Mouse (Mus musculus): ENCODE measurements around the gene Rnf208. TPM values are rescaled to one million over a fixed set of nuclear protein-coding genes. Genes with fewer than 3 reads are reported as not detected.

Rnf208 gene
- polyA plus RNA-seq, 1 experiment from 2014 or later: 24.2 TPM

GRCm38 (mm10) chr2:25196172-25196954 is 45.7 kb upstream of the Rnf208 start, which contains the start of gene Tor4a:
TSS of gene Tor4a (minus strand) at chr2:25196886.
- H3K36me3 ChIP-seq (ENCODE audit: insufficient read depth, low read length): peaks cover 18% of the 10 kb centered on the region
- TF ChIP-seq CTCF (IDR thresholded peaks at IDR 0.05; ENCODE audit: low read depth): no peak; the same call in 1 of the 2 replicates
- peak within 1 kb of the TSS; percentile 91 for H3K27ac ChIP-seq
- peak within 1 kb of the TSS; percentile 37 for H3K4me3 ChIP-seq (replicated peaks; ENCODE audit: low read depth, low read length)
- H3K4me2 ChIP-seq (ENCODE audit: low read length): peak within 1 kb of the TSS; percentile 65
- ATAC-seq (replicated peaks; ENCODE audit: low FRiP score, low read depth) (peak; percentile 71), DNase-seq (ENCODE audit: low spot score) (peak; percentile 90)
- no peaks in the 10 kb centered on the region for H3K27me3 ChIP-seq (ENCODE audit: insufficient read depth, low read length)
- H3K9ac ChIP-seq (ENCODE audit: low read depth, low read length): peak within 1 kb of the TSS; percentile 50
- WGBS: 13% methylated on average over 8 of the region's 8 CpGs
- peaks cover 14% of the 10 kb centered on the region for H3K4me1 ChIP-seq (replicated peaks; ENCODE audit: insufficient read depth, low read length)
- H3K9me3 ChIP-seq (replicated peaks; ENCODE audit: low read length): no peaks in the 10 kb centered on the region

- ATAC-seq (replicated peaks; ENCODE audit: low FRiP score, low read depth): no peak
- Histone ChIP-seq H3K27ac (peak overlapping the region; percentile 91), H3K4me2 (ENCODE audit: low read length) (peak overlapping the region; percentile 65), H3K4me3 (replicated peaks; ENCODE audit: low read depth, low read length) (no peak overlapping the region), H3K4me1 (replicated peaks; ENCODE audit: insufficient read depth, low read length) (peaks cover 14% of the 10 kb centered on the region), H3K27me3 (ENCODE audit: insufficient read depth, low read length) (no peaks in the 10 kb centered on the region), H3K36me3 (ENCODE audit: insufficient read depth, low read length) (peaks cover 21% of the 10 kb centered on the region), H3K9me3 (replicated peaks; ENCODE audit: low read length) (no peaks in the 10 kb centered on the region), H3K9ac (ENCODE audit: low read depth, low read length) (0 out of 2 replicates have a peak overlapping the region, but pooled peaks have one; percentile 14)
- no peak for TF ChIP-seq CTCF (IDR thresholded peaks at IDR 0.05; ENCODE audit: low read depth)
- WGBS: 22% methylated on average over 2 of the region's 2 CpGs
- DNase-seq (ENCODE audit: low spot score): no peak
These were observed 44.9 kb upstream of the Rnf208 start for GRCm38 (mm10) chr2:25197191-25197590.

GRCm38 (mm10) chr2:25197946-25198345 is 44.1 kb upstream of the Rnf208 start:
- Histone ChIP-seq H3K9ac (ENCODE audit: low read depth, low read length) (no peak overlapping the region), H3K36me3 (ENCODE audit: insufficient read depth, low read length) (peaks cover 29% of the 10 kb centered on the region), H3K4me2 (ENCODE audit: low read length) (no peak overlapping the region), H3K27ac (peak overlapping the region; percentile 91), H3K27me3 (ENCODE audit: insufficient read depth, low read length) (no peaks in the 10 kb centered on the region), H3K9me3 (replicated peaks; ENCODE audit: low read length) (no peaks in the 10 kb centered on the region), H3K4me1 (replicated peaks; ENCODE audit: insufficient read depth, low read length) (peaks cover 14% of the 10 kb centered on the region), H3K4me3 (replicated peaks; ENCODE audit: low read depth, low read length) (no peak overlapping the region)
- DNase-seq (ENCODE audit: low spot score): no peak
- TF ChIP-seq CTCF (IDR thresholded peaks at IDR 0.05; ENCODE audit: low read depth): no peak
- no peak for ATAC-seq (replicated peaks; ENCODE audit: low FRiP score, low read depth)

GRCm38 (mm10) chr2:25200631-25201030 is 41.4 kb upstream of the Rnf208 start:
- Histone ChIP-seq H3K4me3 (replicated peaks; ENCODE audit: low read depth, low read length) (no peak overlapping the region), H3K27ac (no peak overlapping the region), H3K4me2 (ENCODE audit: low read length) (no peak overlapping the region), H3K9ac (ENCODE audit: low read depth, low read length) (no peak overlapping the region), H3K9me3 (replicated peaks; ENCODE audit: low read length) (no peaks in the 10 kb centered on the region), H3K4me1 (replicated peaks; ENCODE audit: insufficient read depth, low read length) (peaks cover 5% of the 10 kb centered on the region; the same call in 1 of the 2 replicates), H3K36me3 (ENCODE audit: insufficient read depth, low read length) (peaks cover 51% of the 10 kb centered on the region), H3K27me3 (ENCODE audit: insufficient read depth, low read length) (no peaks in the 10 kb centered on the region)
- WGBS: 90% methylated on average over 2 of the region's 2 CpGs
- ATAC-seq (replicated peaks; ENCODE audit: low FRiP score, low read depth) (no peak), DNase-seq (ENCODE audit: low spot score) (no peak)
- TF ChIP-seq CTCF (IDR thresholded peaks at IDR 0.05; ENCODE audit: low read depth): no peak

- H3K4me1 ChIP-seq (replicated peaks; ENCODE audit: insufficient read depth, low read length): no peaks in the 10 kb centered on the region
- peak; percentile 44 for TF ChIP-seq CTCF (IDR thresholded peaks at IDR 0.05; ENCODE audit: low read depth)
- no peak overlapping the region for H3K4me2 ChIP-seq (ENCODE audit: low read length)
- no peak overlapping the region for H3K9ac ChIP-seq (ENCODE audit: low read depth, low read length)
- no peak overlapping the region for H3K4me3 ChIP-seq (replicated peaks; ENCODE audit: low read depth, low read length)
- DNase-seq (ENCODE audit: low spot score) (no peak), ATAC-seq (replicated peaks; ENCODE audit: low FRiP score, low read depth) (0 out of 2 replicates have a peak, but pooled peaks have one; percentile 38)
- 61% methylated on average over 4 of the region's 4 CpGs for WGBS
- no peaks in the 10 kb centered on the region for H3K9me3 ChIP-seq (replicated peaks; ENCODE audit: low read length)
- H3K27ac ChIP-seq: no peak overlapping the region
- no peaks in the 10 kb centered on the region for H3K27me3 ChIP-seq (ENCODE audit: insufficient read depth, low read length)
- H3K36me3 ChIP-seq (ENCODE audit: insufficient read depth, low read length): peaks cover 69% of the 10 kb centered on the region
These were observed 38.3 kb upstream of the Rnf208 start for GRCm38 (mm10) chr2:25203631-25204214.

GRCm38 (mm10) chr2:25207593-25207992 is 34.5 kb upstream of the Rnf208 start:
- DNase-seq (ENCODE audit: low spot score) (no peak), ATAC-seq (replicated peaks; ENCODE audit: low FRiP score, low read depth) (no peak)
- Histone ChIP-seq H3K27me3 (ENCODE audit: insufficient read depth, low read length) (no peaks in the 10 kb centered on the region), H3K9me3 (replicated peaks; ENCODE audit: low read length) (no peaks in the 10 kb centered on the region), H3K4me3 (replicated peaks; ENCODE audit: low read depth, low read length) (no peak overlapping the region), H3K36me3 (ENCODE audit: insufficient read depth, low read length) (peaks cover 44% of the 10 kb centered on the region), H3K4me1 (replicated peaks; ENCODE audit: insufficient read depth, low read length) (peaks cover 10% of the 10 kb centered on the region), H3K4me2 (ENCODE audit: low read length) (no peak overlapping the region), H3K27ac (no peak overlapping the region), H3K9ac (ENCODE audit: low read depth, low read length) (no peak overlapping the region)
- WGBS: 85% methylated on average over 1 of the region's 1 CpGs
- no peak for TF ChIP-seq CTCF (IDR thresholded peaks at IDR 0.05; ENCODE audit: low read depth)
